Mouse (Mus musculus): ENCODE measurements around the gene Vps52.
"Not testable (repeated sequence)": the region's sequence is repeated elsewhere in the genome, so short reads cannot be mapped to it uniquely, and the experiment has no call there.

Vps52 gene

GRCm38 (mm10) chr17:33940206-33940805, 15.3 kb upstream of the Vps52 start, which contains the start of the genes Pfdn6 and Wdr46:
TSS of gene Pfdn6 (minus strand) at chr17:33940343.
TSS of gene Wdr46 (plus strand) at chr17:33940660.
- DNase-seq (ENCODE audit: extremely low read depth, insufficient read length, low spot score) = peak; percentile 80

- peak; percentile 60 for DNase-seq (ENCODE audit: extremely low read depth, insufficient read length, low spot score)
Measured at GRCm38 (mm10) chr17:33940981-33941380, 14.6 kb upstream of the Vps52 start.

- DNase-seq (ENCODE audit: extremely low read depth, insufficient read length, low spot score) = no peak
Measured at GRCm38 (mm10) chr17:33941381-33941780, 14.2 kb upstream of the Vps52 start.

GRCm38 (mm10) chr17:33943454-33943853, 12.2 kb upstream of the Vps52 start:
- no peak for DNase-seq (ENCODE audit: extremely low read depth, insufficient read length, low spot score)

- DNase-seq (ENCODE audit: extremely low read depth, insufficient read length, low spot score) = no peak
Measured at GRCm38 (mm10) chr17:33947430-33948089, 8.1 kb upstream of the Vps52 start.

GRCm38 (mm10) chr17:33948090-33948904, 7.3 kb upstream of the Vps52 start:
- no peak for DNase-seq (ENCODE audit: extremely low read depth, insufficient read length, low spot score)

- no peak for DNase-seq (ENCODE audit: extremely low read depth, insufficient read length, low spot score)
Measured at GRCm38 (mm10) chr17:33948905-33949537, 6.6 kb upstream of the Vps52 start.

- DNase-seq (ENCODE audit: extremely low read depth, insufficient read length, low spot score) = no peak
Measured at GRCm38 (mm10) chr17:33950131-33950625, 5.4 kb upstream of the Vps52 start.

GRCm38 (mm10) chr17:33951021-33951946, 4.3 kb upstream of the Vps52 start, which contains the start of gene B3galt4:
TSS of gene B3galt4 (minus strand) at chr17:33951488.
- peak; percentile 66 for DNase-seq (ENCODE audit: extremely low read depth, insufficient read length, low spot score)

- not testable (repeated sequence) for DNase-seq (ENCODE audit: extremely low read depth, insufficient read length, low spot score)
Measured at GRCm38 (mm10) chr17:33952015-33952414, 3.6 kb upstream of the Vps52 start.

GRCm38 (mm10) chr17:33952879-33953278, 2.7 kb upstream of the Vps52 start:
- no peak for DNase-seq (ENCODE audit: extremely low read depth, insufficient read length, low spot score)

- no peak for DNase-seq (ENCODE audit: extremely low read depth, insufficient read length, low spot score)
Measured at GRCm38 (mm10) chr17:33953310-33953709, 2.3 kb upstream of the Vps52 start.

GRCm38 (mm10) chr17:33953961-33954565, 1.5 kb upstream of the Vps52 start:
- no peak for DNase-seq (ENCODE audit: extremely low read depth, insufficient read length, low spot score)

GRCm38 (mm10) chr17:33954646-33955554, 712 bp upstream of the Vps52 start:
- no peak for DNase-seq (ENCODE audit: extremely low read depth, insufficient read length, low spot score)

- no peak for DNase-seq (ENCODE audit: extremely low read depth, insufficient read length, low spot score)
Measured at GRCm38 (mm10) chr17:33956336-33956735, 724 bp downstream of the Vps52 start.

- DNase-seq (ENCODE audit: extremely low read depth, insufficient read length, low spot score) = no peak
Measured at GRCm38 (mm10) chr17:33957493-33957892, 1.9 kb downstream of the Vps52 start.

- DNase-seq (ENCODE audit: extremely low read depth, insufficient read length, low spot score) = no peak
Measured at GRCm38 (mm10) chr17:33958451-33958850, 2.8 kb downstream of the Vps52 start.

GRCm38 (mm10) chr17:33959135-33959534, 3.5 kb downstream of the Vps52 start:
- no peak for DNase-seq (ENCODE audit: extremely low read depth, insufficient read length, low spot score)
